Mouse (Mus musculus) embryonic facial prominence, embryonic 10.5 days (tissue): Measurements from ENCODE around the gene Slc25a33. TPM values are rescaled to one million over a fixed set of nuclear protein-coding genes. Genes with fewer than 3 reads are reported as not detected.

Source experiments
- DNase-seq: peaks from one replicate; pipeline ENCODE4 v3.0.0-alpha.2; 2017; ENCODE audit warnings: low spot score
- H3K27ac ChIP-seq: fragments of 300-500 bp; sonication (generic); replicated peaks from 2 replicates; pipeline ENCODE4 v1.5.1; 2016; ENCODE audit warnings: mild to moderate bottlenecking
- H3K27me3 ChIP-seq: fragments of 300-500 bp; sonication (generic); replicated peaks from 2 replicates; pipeline ENCODE4 v1.6.1; 2016; ENCODE audit warnings: low read depth, mild to moderate bottlenecking; ENCODE audit not compliant: poor library complexity, severe bottlenecking
- H3K36me3 ChIP-seq: fragments of 300-500 bp; sonication (generic); replicated peaks from 2 replicates; pipeline ENCODE4 v1.6.1; 2016; ENCODE audit warnings: mild to moderate bottlenecking, moderate library complexity
- H3K4me1 ChIP-seq: fragments of 300-500 bp; sonication (generic); 2 replicates; pipeline ENCODE4 v1.6.1; 2016
- H3K4me3 ChIP-seq: fragments of 300-500 bp; sonication (generic); 2 replicates; pipeline ENCODE4 v1.5.1; 2016; ENCODE audit warnings: mild to moderate bottlenecking, moderate library complexity
- H3K9me3 ChIP-seq: fragments of 300-500 bp; sonication (generic); 2 replicates; pipeline ENCODE4 v1.6.1; 2016; ENCODE audit warnings: mild to moderate bottlenecking
- WGBS: fragments of 180-500 bp; shearing (Covaris S2); methylation state at CpG from one replicate; pipeline ENCODE4 v1.1.7; 2016; 5-methylcytosine and 5-hydroxymethylcytosine counted together
- microRNA-seq: library from miRNA; unstranded; fragments of <30 nt; microRNA quantifications from one replicate; pipeline ENCODE4, GENCODE M21; 2017
- polyA plus RNA-seq: library from polyadenylated mRNA; unstranded; fragments of >200 nt; fragmentation: Nextera tagmentation; extraction: Ambion mirVana; gene quantifications from 2 replicates; pipeline ENCODE4 v1.2.1, GENCODE M21; 2016

Slc25a33 gene
- polyA plus RNA-seq, 1 experiment from 2014 or later: 17.6 TPM

- no peak for DNase-seq
- peaks cover 58% of the 10 kb centered on the region for H3K27me3 ChIP-seq
- H3K4me3 ChIP-seq: no peak overlapping the region
- 30% methylated on average over 16 of the region's 16 CpGs for WGBS
- H3K36me3 ChIP-seq: no peaks in the 10 kb centered on the region
- no peak overlapping the region for H3K27ac ChIP-seq
- H3K9me3 ChIP-seq: no peaks in the 10 kb centered on the region
- peaks cover 41% of the 10 kb centered on the region for H3K4me1 ChIP-seq
Observed at GRCm38 (mm10) chr4:149696189-149696971, 77.7 kb downstream of the Slc25a33 start.

Small RNAs within 50 kb of the gene (microRNA-seq; reads per million reads assigned to microRNA genes)
- not detected for gene Gm47301

Other genes with a start within 250 kb of the Slc25a33 start
- gene Clstn1, start 187.8 kb downstream of the Slc25a33 start, polyA plus RNA-seq: 39.6 and 44.2 TPM in 2 replicates
- gene Pik3cd, start 71.7 kb downstream of the Slc25a33 start, polyA plus RNA-seq: 6.1 and 6.3 TPM in 2 replicates
- gene Tmem201, start 36.2 kb downstream of the Slc25a33 start, polyA plus RNA-seq: 46.5 and 46.7 TPM in 2 replicates
- 16.7 and 21.4 TPM in 2 replicates for gene Spsb1, start 180.8 kb upstream of the Slc25a33 start, polyA plus RNA-seq
- 4.9 and 5.3 TPM in 2 replicates for gene H6pd, start 234.7 kb upstream of the Slc25a33 start, polyA plus RNA-seq